Mouse (Mus musculus) heart, postnatal 0 days (tissue): Measurements from ENCODE around the gene Scaf1.

Experiments used
- CTCF ChIP-seq: IDR thresholded peaks from 2 replicates; pipeline ENCODE4 v1.5.1; 2016; ENCODE audit warnings: antibody characterized with exemption, control low read depth, low read depth
- EP300 ChIP-seq: IDR thresholded peaks from 2 replicates; pipeline ENCODE4 v1.6.1; 2016; ENCODE audit warnings: antibody characterized with exemption, low read depth

GRCm38 (mm10) chr7:44981539-44981938 lies 34.6 kb downstream of the Scaf1 start:
- TF ChIP-seq CTCF = no peak
- no peak for TF ChIP-seq EP300
